Mouse (Mus musculus): ENCODE data around the gene Mipol1. TPM values are rescaled to one million over a fixed set of nuclear protein-coding genes. Genes with fewer than 3 reads are reported as not detected.

The Mipol1 gene
- total and polyA plus RNA-seq, 2 experiments: 0.77 to 6.7 TPM

GRCm38 (mm10) chr12:57464520-57465334 lies 234.5 kb downstream of the Mipol1 start:
- no peak for DNase-seq (ENCODE audit: extremely low read depth, low read depth, low spot score)
- TF ChIP-seq POLR2A (IDR thresholded peaks at IDR 0.05; ENCODE audit: extremely low read depth, insufficient read depth, low read length): no peak
- H3K4me3 ChIP-seq (ENCODE audit: insufficient read depth, low read depth, low read length): no peak overlapping the region
- no peaks in the 10 kb centered on the region for H3K36me3 ChIP-seq (ENCODE audit: control insufficient read depth, insufficient read depth, low read length)
- WGBS: 83% methylated on average over 12 of the region's 12 CpGs
- H3K27me3 ChIP-seq (ENCODE audit: control insufficient read depth, insufficient read depth, low read length): no peaks in the 10 kb centered on the region
- no peak overlapping the region for H3K9ac ChIP-seq (ENCODE audit: low read depth, low read length)
- H3K27ac ChIP-seq (replicated peaks; ENCODE audit: insufficient read depth, low read depth, low read length): no peak overlapping the region
- H3K79me2 ChIP-seq (ENCODE audit: control insufficient read depth, insufficient read depth, low read length): no peaks in the 10 kb centered on the region
- no peaks in the 10 kb centered on the region for H3K4me1 ChIP-seq (ENCODE audit: control insufficient read depth, insufficient read depth, low read length)

- H3K4me1 ChIP-seq (ENCODE audit: control insufficient read depth, insufficient read depth, low read length): no peaks in the 10 kb centered on the region
- H3K4me3 ChIP-seq (ENCODE audit: insufficient read depth, low read depth, low read length): no peak overlapping the region
- H3K27ac ChIP-seq (replicated peaks; ENCODE audit: insufficient read depth, low read depth, low read length): no peak overlapping the region
- WGBS: 84% methylated on average over 8 of the region's 8 CpGs
- no peaks in the 10 kb centered on the region for H3K36me3 ChIP-seq (ENCODE audit: control insufficient read depth, insufficient read depth, low read length)
- DNase-seq (ENCODE audit: extremely low read depth, low read depth, low spot score): no peak
- no peak overlapping the region for H3K9ac ChIP-seq (ENCODE audit: low read depth, low read length)
- TF ChIP-seq POLR2A (IDR thresholded peaks at IDR 0.05; ENCODE audit: extremely low read depth, insufficient read depth, low read length): no peak
- TF ChIP-seq CTCF (IDR thresholded peaks at IDR 0.05; ENCODE audit: low read depth, low read length): no peak
- no peaks in the 10 kb centered on the region for H3K27me3 ChIP-seq (ENCODE audit: control insufficient read depth, insufficient read depth, low read length)
- no peaks in the 10 kb centered on the region for H3K79me2 ChIP-seq (ENCODE audit: control insufficient read depth, insufficient read depth, low read length)
Measured at GRCm38 (mm10) chr12:57471786-57472185, 241.6 kb downstream of the Mipol1 start.

GRCm38 (mm10) chr12:57476876-57477275 lies 246.6 kb downstream of the Mipol1 start:
- WGBS: 83% methylated on average over 3 of the region's 3 CpGs
- no peaks in the 10 kb centered on the region for H3K27me3 ChIP-seq (ENCODE audit: control insufficient read depth, insufficient read depth, low read length)
- no peak overlapping the region for H3K9ac ChIP-seq (ENCODE audit: low read depth, low read length)
- H3K79me2 ChIP-seq (ENCODE audit: control insufficient read depth, insufficient read depth, low read length): no peaks in the 10 kb centered on the region
- H3K27ac ChIP-seq (replicated peaks; ENCODE audit: insufficient read depth, low read depth, low read length): no peak overlapping the region
- H3K36me3 ChIP-seq (ENCODE audit: control insufficient read depth, insufficient read depth, low read length): no peaks in the 10 kb centered on the region
- H3K4me3 ChIP-seq (ENCODE audit: insufficient read depth, low read depth, low read length): no peak overlapping the region
- TF ChIP-seq CTCF (IDR thresholded peaks at IDR 0.05; ENCODE audit: low read depth, low read length) (no peak), POLR2A (IDR thresholded peaks at IDR 0.05; ENCODE audit: extremely low read depth, insufficient read depth, low read length) (no peak)
- DNase-seq (ENCODE audit: extremely low read depth, low read depth, low spot score): no peak
- no peaks in the 10 kb centered on the region for H3K4me1 ChIP-seq (ENCODE audit: control insufficient read depth, insufficient read depth, low read length)

- H3K9ac ChIP-seq (ENCODE audit: low read depth, low read length): no peak overlapping the region
- H3K79me2 ChIP-seq (ENCODE audit: control insufficient read depth, insufficient read depth, low read length): no peaks in the 10 kb centered on the region
- WGBS: 89% methylated on average over 2 of the region's 2 CpGs
- no peak overlapping the region for H3K4me3 ChIP-seq (ENCODE audit: insufficient read depth, low read depth, low read length)
- H3K36me3 ChIP-seq (ENCODE audit: control insufficient read depth, insufficient read depth, low read length): no peaks in the 10 kb centered on the region
- no peaks in the 10 kb centered on the region for H3K27me3 ChIP-seq (ENCODE audit: control insufficient read depth, insufficient read depth, low read length)
- TF ChIP-seq POLR2A (IDR thresholded peaks at IDR 0.05; ENCODE audit: extremely low read depth, insufficient read depth, low read length) (no peak), CTCF (IDR thresholded peaks at IDR 0.05; ENCODE audit: low read depth, low read length) (no peak)
- H3K4me1 ChIP-seq (ENCODE audit: control insufficient read depth, insufficient read depth, low read length): no peaks in the 10 kb centered on the region
- no peak overlapping the region for H3K27ac ChIP-seq (replicated peaks; ENCODE audit: insufficient read depth, low read depth, low read length)
- DNase-seq (ENCODE audit: extremely low read depth, low read depth, low spot score): no peak
Measured at GRCm38 (mm10) chr12:57481823-57482222, 251.6 kb downstream of the Mipol1 start.

GRCm38 (mm10) chr12:57496347-57497119 lies 266.3 kb downstream of the Mipol1 start:
- Histone ChIP-seq H3K4me3 (ENCODE audit: insufficient read depth, low read depth, low read length) (no peak overlapping the region), H3K4me1 (ENCODE audit: control insufficient read depth, insufficient read depth, low read length) (peaks cover 4% of the 10 kb centered on the region), H3K36me3 (ENCODE audit: control insufficient read depth, insufficient read depth, low read length) (no peaks in the 10 kb centered on the region), H3K79me2 (ENCODE audit: control insufficient read depth, insufficient read depth, low read length) (no peaks in the 10 kb centered on the region), H3K27ac (replicated peaks; ENCODE audit: insufficient read depth, low read depth, low read length) (no peak overlapping the region), H3K27me3 (ENCODE audit: control insufficient read depth, insufficient read depth, low read length) (no peaks in the 10 kb centered on the region), H3K9ac (ENCODE audit: low read depth, low read length) (no peak overlapping the region)
- TF ChIP-seq CTCF (IDR thresholded peaks at IDR 0.05; ENCODE audit: low read depth, low read length) (no peak), POLR2A (IDR thresholded peaks at IDR 0.05; ENCODE audit: extremely low read depth, insufficient read depth, low read length) (no peak)
- WGBS: 25% methylated on average over 6 of the region's 6 CpGs
- peak; percentile 40 for DNase-seq (ENCODE audit: extremely low read depth, low read depth, low spot score)
